Mouse (Mus musculus): ENCODE data around the gene Swi5.

Swi5 gene

DNA sequence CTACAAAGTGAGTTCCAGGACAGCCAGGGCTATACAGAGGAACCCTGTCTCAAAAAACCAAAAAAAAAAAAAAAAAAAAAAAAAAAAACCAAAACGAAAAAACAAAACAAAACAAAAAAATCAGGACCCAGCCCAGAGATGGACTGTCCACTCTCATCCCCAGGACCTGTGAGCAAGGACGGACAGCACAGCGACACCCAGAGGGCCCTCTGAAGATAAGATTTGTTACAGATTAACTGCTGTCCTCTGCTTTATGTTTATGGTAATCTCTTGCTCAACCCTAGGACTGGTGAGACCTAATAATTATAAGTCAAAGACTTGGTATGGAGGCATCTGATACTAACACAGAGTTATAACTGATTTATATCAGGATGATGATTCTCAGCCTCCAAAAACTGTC lies 12.1 kb downstream of the Swi5 start:
- in situ Hi-C loops (cut with MboI; ENCODE audit: low sequenced_read_pairs): no loop called here

DNA sequence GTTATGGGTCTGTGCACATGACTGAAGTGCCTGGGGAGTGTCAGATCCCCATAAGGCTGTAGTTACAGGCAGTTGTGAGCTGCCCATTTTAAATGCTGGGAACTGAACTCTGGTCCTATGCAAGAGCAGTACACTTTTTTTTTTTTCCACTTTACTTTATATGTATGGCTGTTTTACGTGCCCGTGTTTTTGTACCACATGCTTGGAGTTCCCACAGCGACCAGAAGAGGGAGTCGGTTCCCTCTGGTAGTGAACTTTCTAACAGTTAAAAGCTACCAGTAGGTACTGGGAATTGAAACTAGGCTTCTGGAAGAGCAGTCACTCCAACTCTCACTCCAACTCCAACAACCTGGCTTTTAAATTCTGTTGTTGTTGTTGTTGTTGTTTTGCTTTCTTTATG lies 27.2 kb downstream of the Swi5 start:
- in situ Hi-C loops (cut with MboI; ENCODE audit: low sequenced_read_pairs): no loop called here

DNA sequence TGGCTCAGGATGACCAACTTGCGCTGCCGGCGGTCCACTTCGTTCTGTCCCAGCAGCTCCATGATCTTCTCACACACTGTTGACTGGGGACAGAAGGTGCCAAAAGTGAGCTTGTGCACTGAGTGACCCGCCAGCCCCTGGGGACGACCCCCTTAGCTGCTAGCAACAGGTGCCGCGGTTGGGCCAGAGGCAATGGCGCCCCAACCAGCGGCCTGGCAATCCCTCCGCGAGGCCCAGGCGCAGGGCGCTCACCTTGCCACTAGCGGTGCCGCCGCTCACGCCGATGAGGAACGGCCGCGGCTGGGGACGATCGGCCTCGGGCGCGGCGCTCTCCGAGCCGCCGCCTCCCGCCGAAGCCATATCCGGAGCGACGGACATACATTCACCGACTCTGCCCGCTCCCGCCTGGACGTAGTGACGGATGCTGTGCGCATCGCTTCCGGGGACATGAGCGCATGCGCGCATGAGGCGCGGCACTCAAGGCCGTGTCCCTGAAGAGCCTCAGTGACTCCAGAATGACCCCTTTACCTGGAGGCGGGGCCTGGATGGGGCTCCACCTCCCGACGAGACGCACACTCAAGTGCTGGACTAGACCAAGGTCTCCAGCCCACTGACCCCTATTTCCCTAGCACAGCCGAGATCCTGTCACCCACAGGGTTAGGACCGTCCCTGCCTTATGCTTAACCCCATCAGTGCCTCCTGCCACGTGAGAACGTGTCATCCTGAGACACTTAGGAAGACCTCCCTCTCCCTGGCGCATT lies 28.0 kb downstream of the Swi5 start, which contains the start of gene Uck1:
Uck1 (minus strand) TSS at position 503 of the 761 bp plus-strand sequence.
- in situ Hi-C loops (cut with MboI; ENCODE audit: low sequenced_read_pairs): no loop called here

DNA sequence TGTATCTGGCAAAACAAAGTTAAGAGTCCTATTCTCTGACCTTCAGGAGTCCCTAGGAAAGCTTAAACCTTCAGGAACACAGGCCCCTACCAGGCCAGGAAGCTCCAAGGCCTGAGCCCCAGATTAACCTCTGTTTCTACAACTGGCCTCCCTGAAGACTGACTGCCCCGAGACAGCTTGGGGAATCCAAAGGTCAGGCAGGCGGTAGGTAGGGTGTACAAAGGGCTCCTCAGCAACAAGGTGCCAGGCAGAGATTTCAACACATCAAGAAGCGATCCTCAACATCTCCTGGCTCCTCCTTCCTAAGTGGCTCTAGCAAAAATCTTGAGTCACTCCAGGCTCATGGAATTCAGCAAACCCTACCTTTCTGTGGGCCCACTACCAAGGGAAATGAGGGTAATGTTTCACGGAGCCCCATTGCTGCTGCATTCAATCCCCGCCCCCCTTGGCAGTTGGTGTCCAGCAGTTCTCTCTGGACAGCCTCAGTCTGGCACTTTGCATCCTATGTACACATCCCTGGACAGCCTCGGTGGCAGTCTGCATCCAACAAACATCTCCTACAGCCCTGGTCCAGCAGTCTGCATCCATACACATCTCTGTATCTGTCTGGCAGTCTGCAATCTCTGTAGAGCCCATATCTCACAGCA lies 28.9 kb downstream of the Swi5 start:
- in situ Hi-C loops (cut with MboI; ENCODE audit: low sequenced_read_pairs): no loop called here

DNA sequence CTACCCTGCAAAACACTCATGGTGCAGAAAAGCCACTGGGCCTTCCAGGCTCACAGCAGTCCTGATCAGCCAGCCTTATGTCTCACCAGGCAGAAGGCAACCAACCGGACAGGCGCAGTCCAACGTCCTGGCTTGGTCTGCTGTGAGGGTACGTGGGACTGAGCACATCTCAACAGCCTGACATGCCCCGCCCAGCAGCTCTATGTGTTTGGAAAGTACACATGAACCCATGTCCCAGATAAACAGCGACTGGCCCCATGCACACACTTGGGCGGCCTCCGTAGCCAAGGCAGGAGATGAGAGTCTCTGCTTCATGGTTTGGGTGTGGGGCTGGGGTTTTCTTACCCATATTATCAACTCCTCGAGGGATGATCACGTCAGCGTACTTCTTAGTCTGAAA lies 31.6 kb downstream of the Swi5 start:
- in situ Hi-C loops (cut with MboI; ENCODE audit: low sequenced_read_pairs): no loop called here

DNA sequence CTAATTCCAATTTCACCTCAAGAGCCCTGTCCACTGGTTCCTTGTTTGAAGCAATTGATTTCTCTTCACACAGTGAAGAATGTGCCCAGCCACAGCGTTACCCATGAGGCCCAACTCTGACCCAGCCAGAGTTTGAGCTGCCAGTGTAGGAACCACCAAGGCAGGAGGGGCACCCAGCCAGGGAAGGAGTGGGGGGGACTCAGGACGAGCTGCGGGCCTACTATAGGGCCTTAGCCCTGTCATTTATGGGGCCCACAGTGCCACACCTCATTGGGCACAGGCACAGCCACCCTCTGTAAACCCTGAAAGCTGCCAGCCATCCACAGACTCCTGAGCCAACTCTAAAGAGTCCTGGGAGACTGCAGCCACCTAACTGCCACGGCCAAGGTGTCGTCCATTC lies 33.3 kb downstream of the Swi5 start:
- in situ Hi-C loops (cut with MboI; ENCODE audit: low sequenced_read_pairs): no loop called here

DNA sequence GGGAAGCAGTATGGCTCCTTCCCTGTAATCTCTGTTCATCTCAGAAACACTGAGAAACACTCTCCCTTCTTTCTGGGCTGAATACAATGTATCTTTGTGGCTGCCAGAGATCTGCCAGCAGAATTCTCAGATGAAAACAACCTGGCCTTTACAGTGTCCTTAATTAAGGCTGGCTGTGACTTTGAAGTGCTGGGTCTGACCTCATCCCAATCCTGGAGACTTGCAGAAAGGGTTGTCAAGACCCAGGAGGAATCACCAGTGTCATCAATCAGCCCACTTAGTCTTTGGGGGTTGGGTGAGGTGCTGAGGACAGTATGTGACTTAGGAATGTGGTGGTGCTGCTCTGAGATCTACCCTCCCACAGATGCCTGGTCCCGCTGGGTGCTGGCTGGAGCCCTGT lies 34.5 kb downstream of the Swi5 start:
- in situ Hi-C loops (cut with MboI; ENCODE audit: low sequenced_read_pairs): no loop called here

DNA sequence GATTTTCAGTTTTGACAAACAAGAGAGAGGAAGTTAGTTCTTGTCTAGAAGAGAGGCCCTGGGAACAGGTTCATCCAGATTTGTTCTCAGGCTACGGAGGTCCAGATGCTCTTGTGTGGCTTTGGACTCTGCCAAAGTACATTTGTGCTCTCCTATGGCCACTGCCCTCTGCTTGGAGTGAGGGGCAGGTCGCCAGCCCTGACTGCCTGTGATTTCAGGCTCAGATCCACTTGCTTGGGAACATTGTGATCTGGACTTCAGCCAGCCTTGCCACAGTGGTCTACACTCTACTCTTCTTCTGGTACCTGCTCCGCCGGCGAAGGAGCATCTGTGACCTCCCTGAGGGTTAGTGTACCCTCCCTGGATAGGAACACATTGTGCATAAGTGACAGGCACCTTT lies 35.2 kb downstream of the Swi5 start:
- in situ Hi-C loops (cut with MboI; ENCODE audit: low sequenced_read_pairs): no loop called here

DNA sequence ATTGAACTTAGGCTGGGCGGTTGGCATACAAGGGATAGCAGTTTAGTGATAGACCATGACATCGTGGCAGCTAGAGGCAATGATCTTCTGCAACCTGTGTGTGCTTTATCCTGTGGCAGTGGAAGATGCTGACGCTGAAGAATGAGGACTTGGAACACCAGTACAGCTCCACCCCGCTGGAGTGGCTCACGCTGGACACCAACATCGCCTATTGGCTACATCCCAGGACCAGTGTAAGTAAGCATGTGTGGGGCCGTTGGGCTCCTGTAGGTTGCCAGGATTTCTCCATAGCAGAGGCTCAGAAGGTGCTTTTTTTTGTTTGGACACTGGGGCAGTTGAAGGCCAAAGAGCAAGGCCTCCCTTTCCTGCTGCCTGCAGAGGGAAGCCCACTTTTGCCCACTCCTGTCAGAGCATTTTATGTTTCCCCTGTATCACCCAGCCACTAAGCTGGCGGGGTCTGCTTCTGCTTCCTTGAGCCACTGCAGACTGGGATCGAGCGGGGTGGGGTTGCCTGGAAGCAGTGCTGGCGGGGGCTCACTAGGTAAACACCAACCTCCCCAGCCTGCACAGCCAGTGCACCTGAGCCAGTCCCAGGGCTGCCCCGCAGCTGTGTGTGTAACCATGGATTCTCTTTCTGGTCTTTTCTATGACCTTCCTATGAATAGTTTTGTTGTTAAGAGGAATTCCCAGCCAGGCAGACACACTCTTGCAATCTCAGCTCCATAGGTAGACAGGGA lies 35.9 kb downstream of the Swi5 start:
- in situ Hi-C loops (cut with MboI; ENCODE audit: low sequenced_read_pairs): no loop called here

DNA sequence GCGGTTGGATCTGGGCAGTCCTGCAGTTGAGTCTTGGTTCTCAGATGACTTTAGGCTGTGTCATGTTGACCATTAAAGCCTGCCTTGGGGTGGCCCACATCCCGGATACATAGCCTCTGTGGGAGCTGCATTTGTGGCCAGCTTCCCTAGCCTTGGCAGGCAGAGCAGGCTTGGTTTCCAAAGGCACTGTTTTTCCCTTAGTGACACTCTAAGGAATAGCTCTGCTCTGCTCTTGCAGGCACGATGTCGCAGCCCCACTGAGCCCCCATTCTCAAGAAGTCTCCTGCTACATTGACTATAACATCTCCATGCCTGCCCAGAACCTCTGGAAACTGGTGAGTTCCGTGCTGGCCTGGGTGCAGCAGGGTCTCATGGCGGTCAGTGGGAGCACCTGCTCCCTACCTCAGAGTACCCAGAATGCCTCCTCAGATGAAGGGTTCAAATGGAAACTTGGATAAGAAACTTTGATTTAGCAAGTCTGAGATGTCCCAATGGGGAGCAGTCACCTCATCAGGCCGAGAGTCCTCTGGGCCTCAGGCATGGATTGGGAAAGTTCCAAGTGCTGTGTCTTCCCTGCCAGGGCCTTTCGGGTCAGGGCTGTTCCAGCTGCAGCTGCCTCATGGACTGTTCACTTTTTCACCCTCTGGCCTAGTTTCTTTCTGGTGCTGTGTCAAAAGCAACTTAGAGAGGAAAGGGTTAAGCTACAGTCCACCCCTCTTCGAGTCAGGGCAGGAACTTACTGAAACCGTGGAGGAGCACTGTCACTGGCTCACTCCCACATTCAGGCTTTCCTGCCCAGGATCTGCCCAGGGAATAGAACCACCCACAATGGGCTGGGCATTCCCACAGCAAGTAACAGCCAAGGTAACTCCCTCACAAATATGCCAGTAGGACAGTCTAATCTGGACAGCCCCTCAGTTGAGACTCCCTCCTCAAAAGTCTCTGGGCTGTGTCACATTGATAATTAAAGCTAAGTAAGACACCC lies 39.2 kb downstream of the Swi5 start:
- in situ Hi-C loops (cut with MboI; ENCODE audit: low sequenced_read_pairs): no loop called here

DNA sequence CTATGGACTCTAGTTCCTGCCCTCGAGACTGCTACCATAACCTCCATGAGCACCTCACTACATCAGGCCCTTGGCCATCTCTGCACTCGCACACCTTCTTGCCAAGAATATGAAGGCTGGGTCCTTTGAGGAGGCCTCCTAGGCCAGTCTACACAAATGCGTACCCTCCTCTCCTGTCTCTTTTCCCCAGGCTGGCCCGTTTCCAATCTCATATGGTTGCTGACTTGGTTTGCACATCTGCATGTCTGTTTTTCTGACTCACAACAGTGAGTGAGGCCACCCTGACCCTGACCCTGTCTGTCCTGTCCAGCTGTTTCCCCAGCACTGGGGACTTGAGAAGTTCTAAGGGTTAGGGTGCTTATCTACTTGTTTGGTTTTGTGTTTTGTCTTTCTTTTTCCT lies 41.1 kb downstream of the Swi5 start:
- in situ Hi-C loops (cut with MboI; ENCODE audit: low sequenced_read_pairs): no loop called here

DNA sequence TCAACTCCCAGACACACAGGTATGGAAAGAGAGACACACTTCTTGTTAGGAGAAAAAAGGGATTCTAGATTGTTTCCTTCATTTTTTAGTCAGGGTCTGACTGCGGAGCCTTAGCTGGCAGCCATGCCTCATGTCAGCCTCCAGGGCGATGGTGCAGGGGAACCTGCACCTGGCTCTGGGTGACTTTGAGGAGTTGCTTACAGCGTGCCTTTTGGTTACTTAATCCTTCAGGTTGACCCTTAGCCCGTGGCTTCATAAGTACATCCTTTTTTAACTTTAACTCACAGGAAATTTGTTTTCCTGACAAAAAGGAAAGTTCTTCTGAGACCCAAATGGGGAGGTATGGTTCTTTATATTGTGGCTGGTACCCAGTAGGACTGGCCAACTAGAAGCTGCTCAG lies 44.9 kb downstream of the Swi5 start:
- in situ Hi-C loops (cut with MboI; ENCODE audit: low sequenced_read_pairs): no loop called here

DNA sequence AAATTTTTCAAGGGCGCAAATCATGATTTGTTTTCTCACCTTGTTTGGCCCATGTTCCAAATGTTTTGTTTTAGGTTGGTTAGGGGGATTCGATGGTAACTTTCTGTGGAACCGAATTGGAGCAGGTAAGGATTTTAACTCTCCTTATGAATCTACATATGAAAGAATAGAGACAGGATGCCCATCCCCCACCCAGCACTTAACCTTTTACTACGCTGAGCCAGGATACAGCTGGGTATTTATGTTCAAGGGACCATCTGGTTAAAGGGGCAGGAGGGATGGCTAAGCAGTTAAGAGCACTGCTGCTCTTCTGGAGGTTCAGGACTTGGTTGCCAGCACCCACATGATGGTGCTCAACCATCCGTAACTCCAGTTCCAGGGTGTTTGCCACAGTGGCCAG lies 47.3 kb downstream of the Swi5 start:
- in situ Hi-C loops (cut with MboI; ENCODE audit: low sequenced_read_pairs): no loop called here

DNA sequence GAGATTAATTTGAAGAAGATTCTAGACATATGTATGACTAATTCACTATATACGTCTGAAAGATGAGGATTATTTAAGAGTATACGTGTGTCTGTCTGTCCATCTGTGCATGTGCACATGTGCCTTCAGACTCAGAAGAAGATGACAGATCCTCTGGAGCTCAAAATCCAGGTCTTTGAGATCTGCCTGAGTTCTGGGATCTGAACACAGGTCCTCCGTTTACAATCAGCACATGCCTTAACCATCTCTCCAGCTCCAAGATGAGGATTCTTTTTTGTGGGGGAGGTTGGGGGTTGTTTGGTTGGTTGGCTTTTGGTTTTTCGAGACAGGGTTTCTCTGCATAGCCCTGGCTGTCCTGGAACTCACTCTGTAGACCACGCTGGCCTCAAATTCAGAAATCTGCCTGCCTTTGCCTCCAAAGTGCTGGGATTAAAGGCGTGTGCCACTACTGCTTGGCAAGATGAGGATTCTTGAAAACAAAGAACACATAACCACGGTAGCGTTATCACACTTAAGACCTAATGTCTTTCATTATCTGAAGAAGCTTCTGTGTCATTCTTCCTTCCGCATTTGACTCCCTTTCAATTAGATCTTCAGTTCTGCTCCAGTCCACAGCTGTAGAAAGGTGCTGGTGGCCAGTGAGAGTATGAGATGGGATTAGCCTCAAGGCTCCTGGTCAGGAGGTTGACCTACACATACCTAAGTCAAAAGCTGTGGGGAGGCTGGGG lies 49.0 kb downstream of the Swi5 start:
- in situ Hi-C loops (cut with MboI; ENCODE audit: low sequenced_read_pairs): no loop called here

DNA sequence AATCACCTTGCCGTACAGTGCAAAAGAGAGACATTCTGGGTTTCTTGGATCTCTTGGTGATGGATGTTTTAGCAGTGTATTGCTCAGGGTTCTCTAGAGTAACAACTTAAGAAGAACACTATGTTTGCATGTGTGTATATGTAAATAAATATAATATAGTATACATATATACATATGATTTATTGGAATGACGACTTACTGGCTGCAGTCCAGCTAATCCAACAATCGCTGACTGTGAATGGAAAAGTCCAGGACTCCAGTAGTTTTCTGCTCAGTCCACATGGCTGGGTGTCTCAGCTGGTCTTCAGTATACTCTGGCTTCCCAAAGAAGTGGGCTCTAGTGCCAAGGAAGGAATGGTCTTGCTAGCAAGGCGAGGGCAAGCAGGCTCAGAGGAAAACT lies 50.3 kb downstream of the Swi5 start:
- in situ Hi-C loops (cut with MboI; ENCODE audit: low sequenced_read_pairs): no loop called here

DNA sequence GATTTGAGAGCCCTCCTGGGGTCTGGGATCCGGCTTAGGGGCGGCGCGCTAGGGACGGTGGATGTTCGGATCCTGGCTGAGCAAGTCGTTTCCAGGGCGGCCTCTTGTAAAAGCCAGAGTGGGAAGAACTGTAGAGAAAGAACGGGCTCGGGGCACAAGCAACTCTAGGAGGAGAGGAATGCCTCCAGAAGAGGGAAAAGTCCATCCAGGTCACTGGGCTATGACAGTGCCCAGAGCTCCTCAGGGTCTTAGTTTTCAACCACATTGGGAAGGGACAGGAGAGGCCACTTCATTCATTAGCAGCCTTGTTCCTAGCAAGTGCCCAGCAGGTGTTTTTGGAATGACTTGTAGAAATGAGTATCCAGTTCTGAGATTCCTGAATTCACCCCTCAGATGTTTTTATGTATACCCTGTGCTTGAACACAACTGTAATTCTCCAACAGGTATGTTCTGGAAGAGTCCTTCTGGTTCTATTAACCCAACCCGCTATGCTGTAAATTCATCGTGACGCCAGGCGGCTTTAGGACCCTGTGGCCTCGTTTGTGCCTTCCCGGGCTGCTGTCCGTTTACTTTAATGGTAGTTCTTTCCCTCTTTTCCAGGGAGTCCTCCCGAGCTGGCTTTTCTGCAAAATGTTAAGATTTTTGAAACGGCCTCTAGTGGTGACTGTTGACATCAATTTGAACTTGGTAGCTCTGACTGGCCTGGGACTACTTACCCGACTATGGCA lies 51.0 kb downstream of the Swi5 start:
- in situ Hi-C loops (cut with MboI; ENCODE audit: low sequenced_read_pairs): no loop called here

DNA sequence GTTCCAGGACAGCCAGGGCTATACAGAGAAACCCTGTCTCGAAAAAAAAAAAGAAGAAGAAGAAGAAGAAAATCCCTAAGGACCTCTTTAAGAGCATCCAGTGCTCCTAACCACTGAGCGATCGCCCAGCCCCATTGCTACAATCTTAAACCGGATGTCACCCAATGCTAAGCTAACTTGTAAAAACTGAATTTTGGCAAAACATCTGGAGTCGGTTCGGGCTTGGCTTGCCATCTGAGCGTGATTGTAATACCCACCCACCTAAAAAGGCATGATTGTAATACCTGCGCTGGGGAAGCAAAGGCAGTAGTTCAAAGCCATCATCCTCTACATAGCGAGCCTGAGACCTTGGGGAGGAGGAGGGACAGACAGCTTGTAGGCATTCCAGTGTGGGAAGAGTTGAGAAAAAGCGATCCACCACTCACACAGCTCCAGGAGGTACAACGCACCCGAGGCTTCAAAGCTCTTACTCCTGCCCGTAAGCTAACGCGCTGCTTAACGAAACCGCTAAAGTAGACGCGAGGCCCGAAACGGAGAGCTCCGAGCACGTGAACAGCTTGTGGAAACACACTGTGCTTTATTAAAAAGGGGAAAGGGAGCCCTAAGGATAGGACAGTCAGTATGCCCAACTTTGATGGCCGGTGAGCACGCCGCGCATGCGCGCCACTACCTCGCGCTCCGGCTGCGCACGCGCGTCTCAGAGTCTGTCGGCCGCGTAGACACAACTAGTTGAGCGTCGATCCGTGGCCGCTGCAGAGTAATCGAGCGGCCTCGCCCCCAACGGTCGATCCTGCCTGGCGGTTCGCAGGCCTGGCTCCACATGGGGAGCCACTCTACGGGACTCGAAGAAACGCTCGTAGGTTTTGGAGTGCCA lies 51.8 kb downstream of the Swi5 start, which contains the start of gene Pomt1:
Pomt1 (plus strand) TSS at position 705 of the 874 bp plus-strand sequence.
- in situ Hi-C loops (cut with MboI; ENCODE audit: low sequenced_read_pairs): no loop called here

DNA sequence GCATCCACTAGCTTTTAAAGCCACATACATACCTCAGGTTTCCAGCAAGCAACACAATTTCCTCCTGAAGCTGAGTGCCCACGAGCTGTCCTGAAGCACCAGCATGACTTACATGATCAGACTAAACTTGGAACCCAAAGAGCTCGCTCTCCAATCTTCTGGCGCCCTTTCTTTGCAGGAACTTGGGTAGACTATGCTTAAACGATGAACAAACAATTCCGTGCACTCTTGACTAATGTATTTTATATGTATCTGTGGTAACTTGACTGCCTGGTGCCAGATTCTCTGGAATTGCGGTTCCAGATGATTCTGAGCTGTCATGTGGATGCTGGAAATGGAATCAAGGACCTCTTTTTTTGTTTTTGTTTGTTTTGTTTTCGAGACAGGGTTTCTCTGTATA lies 52.4 kb downstream of the Swi5 start:
- in situ Hi-C loops (cut with MboI; ENCODE audit: low sequenced_read_pairs): no loop called here
